Mouse (Mus musculus) G1E-ER4 (cell line): ENCODE results near the gene Lamtor3. TPM values are rescaled to one million over a fixed set of nuclear protein-coding genes. Genes with fewer than 3 reads are reported as not detected.

ENCODE experiments used
- GATA1 ChIP-seq: IDR thresholded peaks from one replicate; pipeline ENCODE4 v1.8.0; 2012; ENCODE audit warnings: low read length, inconsistent platforms
- polyA plus RNA-seq: library from polyadenylated mRNA; stranded (reverse); fragments of >175 nt; gene quantifications from 2 replicates; pipeline ENCODE4 v1.2.3, GENCODE M21; 2012

The Lamtor3 gene
- polyA plus RNA-seq, 1 experiment = 35.8 TPM

DNA sequence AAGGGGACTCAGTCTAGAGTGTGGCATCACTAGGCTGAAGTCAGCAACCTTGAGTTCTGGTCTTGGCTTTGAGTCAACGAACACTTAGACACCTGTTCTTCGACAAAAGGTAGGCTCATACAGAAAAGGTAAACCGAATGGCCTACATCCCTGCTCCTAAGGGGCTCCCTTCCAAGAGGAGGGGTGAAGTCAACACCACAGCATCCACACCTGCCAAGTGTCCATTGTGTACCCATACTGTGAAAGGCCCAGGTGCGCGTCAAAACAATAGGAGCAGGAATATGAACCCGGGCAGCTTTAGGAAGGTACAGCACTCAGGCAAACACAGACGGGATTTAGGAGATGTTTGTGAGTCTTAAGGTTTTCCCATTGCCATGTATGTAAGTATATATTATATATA lies 54.7 kb downstream of the Lamtor3 start:
- no peak for TF ChIP-seq GATA1

DNA sequence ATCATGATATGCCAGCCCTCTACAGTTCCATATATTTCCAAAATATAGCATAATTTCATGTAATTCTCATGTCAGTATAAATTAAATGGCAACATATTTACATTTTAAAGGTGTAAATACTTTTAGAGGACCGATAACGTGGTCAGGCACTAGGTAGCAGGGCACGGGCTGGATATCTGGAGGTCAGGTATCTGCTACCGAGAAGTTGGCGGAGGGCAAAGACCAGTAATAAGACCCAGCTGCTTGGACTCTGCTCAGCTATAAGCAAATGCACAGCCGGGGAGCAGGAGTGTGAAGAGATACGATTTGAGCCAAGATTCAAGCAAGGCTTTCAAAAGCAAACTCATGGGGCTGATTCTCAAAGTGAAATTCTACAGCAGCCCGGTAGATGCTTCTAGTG lies 56.0 kb downstream of the Lamtor3 start:
- no peak for TF ChIP-seq GATA1

DNA sequence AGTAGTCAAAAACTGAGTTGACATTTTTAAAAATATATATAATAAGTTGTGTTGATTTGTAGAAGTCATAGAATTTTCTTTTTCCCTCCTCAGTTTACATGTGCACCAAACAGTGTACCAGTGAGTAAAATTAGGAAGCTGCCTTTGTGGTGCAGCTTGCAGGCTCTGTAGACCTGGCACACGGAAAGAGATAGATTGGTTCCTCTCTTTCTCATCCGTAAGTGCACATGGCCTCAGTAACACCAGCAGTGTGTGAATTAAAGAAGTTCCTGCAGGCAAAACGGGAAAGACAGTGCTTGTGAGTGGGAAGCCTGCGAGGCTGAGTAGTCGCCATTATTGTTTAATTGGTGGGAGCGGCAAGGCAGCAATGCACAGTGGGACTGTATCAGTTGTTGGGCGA lies 57.1 kb downstream of the Lamtor3 start:
- TF ChIP-seq GATA1 = no peak

DNA sequence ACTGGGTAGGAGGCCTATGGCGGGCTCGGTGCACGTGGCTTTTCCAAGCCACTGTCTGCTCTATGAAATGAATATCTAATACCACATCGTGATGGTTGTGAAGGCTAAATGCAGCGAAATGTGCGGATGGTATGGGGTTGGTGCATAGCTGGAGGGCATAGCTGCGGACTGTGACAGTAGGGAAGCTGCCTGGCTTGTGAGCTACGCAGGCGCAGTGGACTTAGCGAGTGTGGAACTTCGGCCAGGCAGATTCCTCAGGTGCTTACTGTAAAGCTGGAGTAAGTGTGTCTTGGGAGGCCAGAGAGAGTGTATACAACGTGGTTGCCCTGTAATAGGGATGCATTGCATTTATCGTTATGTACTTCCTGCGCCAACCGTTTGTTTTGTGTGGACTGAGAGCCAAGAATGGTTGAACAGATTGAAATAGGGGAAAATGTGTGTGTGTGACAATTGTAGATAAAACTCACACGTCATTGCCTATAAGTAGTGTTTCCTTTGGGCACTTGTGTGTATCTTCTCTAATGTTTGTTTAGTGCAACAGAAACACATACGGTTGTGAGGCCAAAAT lies 57.6 kb downstream of the Lamtor3 start:
- no peak for TF ChIP-seq GATA1

DNA sequence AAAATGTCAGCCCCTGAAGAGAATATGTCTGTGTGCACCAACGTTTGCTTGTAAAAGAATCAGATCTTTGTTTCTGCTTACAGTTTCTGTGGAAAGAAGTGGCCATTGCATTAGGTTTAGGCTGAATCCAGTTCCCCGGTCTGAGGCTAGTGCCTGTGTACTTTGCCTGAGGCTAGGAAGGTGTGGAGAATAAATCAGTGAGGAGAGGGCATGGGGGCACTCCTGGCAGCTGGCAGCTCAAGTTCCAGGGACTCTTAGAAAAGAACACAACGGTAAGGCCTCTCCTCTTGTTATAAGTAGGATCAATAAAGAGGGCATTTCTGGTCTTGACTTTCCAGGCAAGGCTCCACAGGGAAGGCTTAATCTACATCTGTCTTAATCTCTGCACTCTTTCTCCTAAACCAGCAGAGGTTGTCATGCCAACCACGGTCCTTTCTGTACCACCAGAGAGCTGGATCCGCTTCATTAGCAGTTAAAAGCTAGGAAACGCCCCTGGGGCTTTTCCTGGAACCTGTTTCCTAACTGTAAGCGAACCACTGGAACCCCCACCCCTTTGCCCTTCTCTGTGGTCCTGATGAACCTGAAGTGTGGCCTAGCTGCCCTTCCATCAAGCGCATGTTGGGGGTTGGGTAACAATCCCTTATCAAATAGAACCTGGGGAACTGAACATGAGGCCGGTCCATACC lies 58.8 kb downstream of the Lamtor3 start:
- TF ChIP-seq GATA1 = no peak

DNA sequence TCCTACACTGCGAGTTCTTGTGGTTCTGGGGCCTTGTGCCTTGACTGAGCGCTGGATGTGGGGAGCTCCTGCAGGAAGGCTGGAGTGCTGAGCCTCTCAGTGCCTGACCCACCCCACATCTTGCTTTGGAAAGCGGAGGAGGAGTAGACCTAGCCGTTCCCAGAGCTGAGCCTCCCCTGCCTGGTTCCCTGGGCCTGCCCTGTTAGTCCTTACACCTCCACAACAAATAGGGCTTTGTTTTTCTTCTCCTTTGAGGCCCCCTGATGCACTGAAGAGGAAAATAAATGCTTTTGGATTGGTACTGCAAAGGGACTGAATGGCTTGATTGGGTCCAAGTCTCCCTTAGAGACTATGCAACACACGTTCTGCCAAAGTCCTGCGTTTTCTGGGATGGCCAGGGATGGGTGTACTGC lies 59.3 kb downstream of the Lamtor3 start:
- TF ChIP-seq GATA1 = no peak

DNA sequence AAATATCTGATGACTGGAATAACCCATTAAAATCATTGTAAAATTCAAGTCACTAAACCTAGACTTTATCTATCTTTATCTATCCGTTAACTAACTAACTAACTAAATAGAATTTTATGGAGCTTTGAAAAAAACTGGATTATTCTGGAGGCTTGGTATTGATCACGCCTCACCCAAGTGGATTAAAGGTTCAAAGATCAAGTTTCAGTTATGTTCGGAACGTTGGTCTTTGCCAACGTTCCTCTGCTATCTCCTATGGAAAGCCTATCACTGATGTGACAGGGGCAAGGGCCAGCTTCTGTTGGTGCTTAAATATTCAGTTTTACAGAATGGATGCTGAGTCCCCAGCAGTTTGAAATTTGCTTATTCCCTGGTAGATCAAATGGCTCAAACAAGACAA lies 59.9 kb downstream of the Lamtor3 start:
- TF ChIP-seq GATA1 = no peak

Other genes starting within 250 kb of the Lamtor3 start
- gene Gm21962, start 247.0 kb upstream of the Lamtor3 start, polyA plus RNA-seq = not detected in 2 replicates
- 2,944 and 3,945 TPM in 2 replicates for gene H2afz, start 54.0 kb upstream of the Lamtor3 start, polyA plus RNA-seq
- gene Dnajb14, start 50.8 kb upstream of the Lamtor3 start, polyA plus RNA-seq = 2.7 and 3.3 TPM in 2 replicates
- 7.7 and 29.8 TPM in 2 replicates for gene Dapp1, start 63.0 kb downstream of the Lamtor3 start, polyA plus RNA-seq
- gene 1110002E22Rik, start 146.5 kb downstream of the Lamtor3 start, polyA plus RNA-seq = 0.08 and 0.11 TPM in 2 replicates
- not detected in 2 replicates for gene Gm5105, start 148.9 kb downstream of the Lamtor3 start, polyA plus RNA-seq
- gene Trmt10a, start 224.9 kb downstream of the Lamtor3 start, polyA plus RNA-seq = 4.2 and 4.4 TPM in 2 replicates
- gene Mttp, start 226.5 kb downstream of the Lamtor3 start, polyA plus RNA-seq = 0.39 and 0.71 TPM in 2 replicates